Mouse (Mus musculus): ENCODE results near the gene Stap2. TPM values are rescaled to one million over a fixed set of nuclear protein-coding genes. Genes with fewer than 3 reads are reported as not detected.
A peak's percentile ranks its signal among the peaks of the same experiment; 100 is the strongest.

Gene Stap2
- polyA plus RNA-seq, 1 experiment from 2014 or later: 6.8 TPM

DNA sequence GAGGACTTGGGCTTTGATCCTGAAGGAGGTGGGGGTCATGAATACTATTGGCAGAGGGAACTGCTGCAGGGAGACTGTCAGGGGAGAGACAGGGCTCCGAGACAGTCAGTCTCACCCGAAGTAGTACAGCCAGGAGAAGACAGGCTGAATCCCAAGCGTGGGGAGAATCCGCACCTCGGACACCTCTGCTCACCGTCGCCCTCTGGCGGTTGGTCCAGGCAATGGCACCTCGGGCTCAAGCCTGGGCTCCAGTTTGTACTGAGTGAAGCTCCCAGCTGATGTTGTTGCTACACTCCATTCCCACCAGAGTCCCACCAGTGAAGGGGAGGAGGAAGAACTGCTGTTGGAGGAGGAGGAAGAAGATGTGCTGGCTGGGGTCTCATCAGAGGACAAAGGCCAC, 5.3 kb upstream of the Stap2 start:
- Histone ChIP-seq H3K36me3 (ENCODE audit: control insufficient read depth, insufficient read depth, low read length) (peaks cover 30% of the 10 kb centered on the region), H3K9ac (ENCODE audit: low read depth, low read length) (peak overlapping the region; percentile 94), H3K4me3 (ENCODE audit: low read length) (peak overlapping the region; percentile 94), H3K4me2 (ENCODE audit: low read length) (peak overlapping the region; percentile 100), H3K27me3 (replicated peaks; ENCODE audit: control insufficient read depth, insufficient read depth, low read length) (no peaks in the 10 kb centered on the region), H3K27ac (ENCODE audit: low read depth, low read length) (no peak overlapping the region), H3K4me1 (ENCODE audit: control insufficient read depth, insufficient read depth, low read depth, low read length) (peaks cover 25% of the 10 kb centered on the region), H3K9me3 (ENCODE audit: control insufficient read depth, low read length) (no peaks in the 10 kb centered on the region)
- no peak for ATAC-seq
- 4% methylated on average over 9 of the region's 9 CpGs for WGBS

DNA sequence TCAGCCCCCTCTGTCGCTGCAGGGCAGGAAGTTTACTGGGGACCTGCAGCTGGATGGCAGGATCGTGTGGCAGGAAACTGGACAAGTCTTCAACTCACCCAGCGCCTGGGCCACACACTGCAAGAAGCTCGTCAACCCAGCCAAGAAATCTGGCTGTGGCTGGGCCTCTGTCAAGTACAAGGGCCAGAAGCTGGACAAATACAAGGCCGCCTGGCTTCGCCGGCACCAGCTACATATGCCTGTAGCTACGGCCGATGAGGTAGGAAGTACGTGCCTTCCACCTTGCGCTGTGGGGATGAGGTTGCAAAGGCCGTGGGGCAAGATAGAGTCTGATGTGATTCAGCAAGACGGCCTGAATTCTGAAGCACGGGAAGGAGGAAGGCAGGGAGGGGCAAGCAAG, 4.9 kb upstream of the Stap2 start:
- peak overlapping the region; percentile 94 for H3K4me3 ChIP-seq (ENCODE audit: low read length)
- H3K4me2 ChIP-seq (ENCODE audit: low read length): peak overlapping the region; percentile 100
- no peak for ATAC-seq
- H3K4me1 ChIP-seq (ENCODE audit: control insufficient read depth, insufficient read depth, low read depth, low read length): peaks cover 25% of the 10 kb centered on the region
- H3K9me3 ChIP-seq (ENCODE audit: control insufficient read depth, low read length): no peaks in the 10 kb centered on the region
- H3K36me3 ChIP-seq (ENCODE audit: control insufficient read depth, insufficient read depth, low read length): peaks cover 25% of the 10 kb centered on the region
- H3K27ac ChIP-seq (ENCODE audit: low read depth, low read length): no peak overlapping the region
- H3K9ac ChIP-seq (ENCODE audit: low read depth, low read length): peak overlapping the region; percentile 94
- no peaks in the 10 kb centered on the region for H3K27me3 ChIP-seq (replicated peaks; ENCODE audit: control insufficient read depth, insufficient read depth, low read length)
- WGBS: 67% methylated on average over 14 of the region's 14 CpGs

DNA sequence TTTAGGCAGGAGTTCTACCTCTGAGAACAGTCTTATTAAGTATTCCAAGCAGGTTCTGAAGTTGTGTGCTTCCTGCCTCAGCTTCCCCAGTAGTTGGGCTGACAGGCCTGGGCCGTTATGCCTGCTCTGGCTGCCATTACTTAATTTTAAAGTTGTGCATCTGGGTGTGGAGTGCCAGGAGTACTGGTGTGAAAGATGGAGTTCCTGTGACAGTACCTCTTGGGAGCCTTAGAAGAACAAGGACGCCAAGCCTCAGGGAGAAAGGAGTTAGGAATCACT, 4.5 kb upstream of the Stap2 start:
- H3K4me2 ChIP-seq (ENCODE audit: low read length): peak overlapping the region; percentile 100
- no peaks in the 10 kb centered on the region for H3K27me3 ChIP-seq (replicated peaks; ENCODE audit: control insufficient read depth, insufficient read depth, low read length)
- peak overlapping the region; percentile 94 for H3K4me3 ChIP-seq (ENCODE audit: low read length)
- peak overlapping the region; percentile 98 for H3K27ac ChIP-seq (ENCODE audit: low read depth, low read length)
- peak overlapping the region; percentile 94 for H3K9ac ChIP-seq (ENCODE audit: low read depth, low read length)
- ATAC-seq: no peak
- H3K36me3 ChIP-seq (ENCODE audit: control insufficient read depth, insufficient read depth, low read length): peaks cover 22% of the 10 kb centered on the region
- H3K9me3 ChIP-seq (ENCODE audit: control insufficient read depth, low read length): no peaks in the 10 kb centered on the region
- WGBS: 35% methylated on average over 2 of the region's 2 CpGs
- H3K4me1 ChIP-seq (ENCODE audit: control insufficient read depth, insufficient read depth, low read depth, low read length): peaks cover 25% of the 10 kb centered on the region

DNA sequence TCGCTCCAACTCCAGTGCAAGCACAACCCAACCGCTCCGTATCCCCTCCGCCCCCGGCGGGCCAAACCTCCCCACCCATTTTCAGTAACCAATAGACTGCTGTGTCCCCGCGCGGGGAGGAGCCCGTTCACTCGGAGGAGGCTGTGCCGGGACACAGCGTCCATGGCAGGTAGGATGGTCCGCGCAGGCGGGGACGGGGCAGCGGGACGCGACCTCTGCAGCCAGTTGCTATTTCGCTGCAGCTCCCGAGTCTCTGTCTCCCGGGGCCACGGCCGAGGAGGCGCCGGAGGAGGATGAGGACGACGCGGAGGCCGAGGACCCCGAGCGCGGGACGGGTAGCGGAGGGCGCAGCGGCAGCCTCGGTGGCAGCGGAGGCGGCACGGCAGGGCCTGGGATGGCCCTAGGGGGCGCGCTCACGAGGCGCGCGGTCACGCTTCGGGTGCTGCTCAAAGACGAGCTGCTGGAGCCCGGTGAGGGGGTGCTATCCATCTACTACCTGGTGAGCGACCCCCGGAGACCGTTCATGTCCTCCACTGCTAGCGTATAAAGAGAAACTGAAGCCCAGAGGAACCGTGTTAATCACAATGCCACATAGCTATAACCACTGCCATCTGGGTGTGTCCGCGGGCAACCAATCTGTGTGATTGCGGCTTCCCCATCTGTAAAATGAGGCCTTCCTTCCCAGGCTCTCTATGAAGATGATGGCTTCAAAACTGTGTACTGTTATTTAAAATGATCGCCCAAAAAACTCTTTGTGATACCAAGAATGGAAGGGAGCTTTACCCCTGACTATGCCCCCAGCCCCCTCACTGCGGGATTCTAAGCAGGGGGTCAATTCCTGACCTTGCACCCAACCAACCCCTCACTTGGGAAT, 3.9 kb upstream of the Stap2 start:
- ATAC-seq: peak; percentile 89
- peak overlapping the region; percentile 94 for H3K4me3 ChIP-seq (ENCODE audit: low read length)
- H3K9ac ChIP-seq (ENCODE audit: low read depth, low read length): peak overlapping the region; percentile 94
- H3K9me3 ChIP-seq (ENCODE audit: control insufficient read depth, low read length): no peaks in the 10 kb centered on the region
- no peaks in the 10 kb centered on the region for H3K27me3 ChIP-seq (replicated peaks; ENCODE audit: control insufficient read depth, insufficient read depth, low read length)
- 1% methylated on average over 56 of the region's 62 CpGs for WGBS
- H3K36me3 ChIP-seq (ENCODE audit: control insufficient read depth, insufficient read depth, low read length): peaks cover 19% of the 10 kb centered on the region
- peak overlapping the region; percentile 98 for H3K27ac ChIP-seq (ENCODE audit: low read depth, low read length)
- H3K4me1 ChIP-seq (ENCODE audit: control insufficient read depth, insufficient read depth, low read depth, low read length): peaks cover 25% of the 10 kb centered on the region
- peak overlapping the region; percentile 100 for H3K4me2 ChIP-seq (ENCODE audit: low read length)

DNA sequence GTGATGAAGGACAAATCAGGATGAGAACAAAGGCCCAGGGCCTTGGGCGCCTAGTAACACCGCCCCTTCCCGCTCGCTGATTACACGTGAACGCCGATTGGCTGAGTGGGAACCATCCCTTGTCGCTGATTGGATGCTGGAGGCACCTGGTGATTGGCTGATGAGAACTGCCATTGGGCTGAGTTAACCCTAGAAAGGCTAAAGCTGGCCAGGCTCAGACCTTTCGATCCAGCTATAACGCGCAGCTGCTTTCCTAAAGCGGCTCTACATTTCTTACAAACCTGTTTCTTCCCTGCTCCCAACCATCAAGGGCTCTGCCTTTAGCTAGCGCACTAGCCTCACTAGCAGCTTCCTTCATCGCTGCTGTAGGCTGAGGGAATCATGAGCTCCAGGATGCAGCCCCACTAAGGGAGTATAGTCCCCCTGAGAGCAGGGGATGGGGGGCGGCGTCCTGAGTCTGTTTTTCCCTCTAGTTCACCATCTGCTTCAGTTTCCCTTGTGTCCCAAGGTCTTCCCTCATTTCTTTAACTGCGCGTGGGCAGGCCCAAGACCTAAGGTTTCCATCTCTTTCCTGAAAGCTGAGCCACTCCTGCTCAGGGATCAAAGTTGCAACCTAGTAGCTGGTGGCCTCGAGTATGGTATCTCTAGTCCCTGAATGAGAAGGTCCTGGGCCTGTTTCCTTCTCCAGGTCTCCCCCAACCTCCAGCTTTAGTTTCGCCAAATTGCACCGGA, 3.1 kb upstream of the Stap2 start:
- under 1% methylated on average over 21 of the region's 21 CpGs for WGBS

DNA sequence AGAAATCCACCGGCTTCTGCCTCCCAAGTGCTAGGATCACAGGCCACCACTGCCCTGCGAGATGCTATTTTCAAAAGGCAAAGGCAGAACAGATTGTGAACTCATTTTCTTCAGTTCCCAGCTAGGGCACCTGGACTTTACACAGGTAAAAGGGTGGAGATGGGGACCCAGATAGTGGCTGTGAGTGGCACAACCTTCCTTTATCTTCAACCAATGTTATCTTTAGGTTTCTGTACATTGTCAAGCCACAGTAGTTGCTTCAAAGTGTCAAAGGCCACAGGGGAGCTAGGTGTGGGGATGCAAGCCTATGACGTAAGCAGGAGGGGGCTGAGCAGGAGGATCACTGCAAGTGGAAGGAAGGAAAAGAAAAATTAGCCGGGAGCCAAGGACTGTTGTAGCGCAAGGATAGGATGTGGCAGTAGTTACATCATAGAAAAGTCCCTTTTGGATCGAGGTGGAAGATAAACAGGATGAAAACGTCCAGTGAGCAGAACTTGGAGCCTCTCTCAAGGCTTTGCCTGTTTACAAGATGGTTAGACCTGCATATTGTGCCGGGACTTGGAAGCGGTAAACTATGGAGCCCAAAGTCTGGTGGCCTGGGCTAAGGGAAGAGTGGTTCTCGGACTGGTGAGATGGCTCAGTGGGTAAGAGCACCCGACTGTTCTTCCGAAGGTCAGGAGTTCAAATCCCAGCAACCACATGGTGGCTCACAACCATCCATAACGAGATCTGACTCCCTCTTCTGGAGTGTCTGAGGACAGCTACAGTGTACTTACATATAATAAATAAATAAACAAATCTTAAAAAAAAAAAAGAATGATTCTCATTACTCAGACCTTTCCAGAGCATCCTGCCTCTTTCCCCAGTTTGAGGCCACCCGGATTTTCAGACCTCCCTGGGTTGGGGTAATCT, 2.3 kb upstream of the Stap2 start:
- WGBS: 35% methylated on average over 13 of the region's 14 CpGs
- Histone ChIP-seq H3K36me3 (ENCODE audit: control insufficient read depth, insufficient read depth, low read length) (peaks cover 12% of the 10 kb centered on the region), H3K27me3 (replicated peaks; ENCODE audit: control insufficient read depth, insufficient read depth, low read length) (no peaks in the 10 kb centered on the region), H3K9ac (ENCODE audit: low read depth, low read length) (peak overlapping the region; percentile 47; the same call in 1 of the 2 replicates), H3K27ac (ENCODE audit: low read depth, low read length) (peak overlapping the region; percentile 98), H3K4me3 (ENCODE audit: low read length) (peak overlapping the region; percentile 94), H3K4me1 (ENCODE audit: control insufficient read depth, insufficient read depth, low read depth, low read length) (peaks cover 25% of the 10 kb centered on the region), H3K9me3 (ENCODE audit: control insufficient read depth, low read length) (no peaks in the 10 kb centered on the region), H3K4me2 (ENCODE audit: low read length) (peak overlapping the region; percentile 100)
- ATAC-seq: peak; percentile 32; the same call in 1 of the 2 replicates

More for the DNA sequence above, 3.1 kb upstream of the Stap2 start:
- peak; percentile 94 for ATAC-seq
- Histone ChIP-seq H3K9ac (ENCODE audit: low read depth, low read length) (peak overlapping the region; percentile 94), H3K4me2 (ENCODE audit: low read length) (peak overlapping the region; percentile 100), H3K4me3 (ENCODE audit: low read length) (peak overlapping the region; percentile 94), H3K36me3 (ENCODE audit: control insufficient read depth, insufficient read depth, low read length) (peaks cover 18% of the 10 kb centered on the region), H3K9me3 (ENCODE audit: control insufficient read depth, low read length) (no peaks in the 10 kb centered on the region), H3K27ac (ENCODE audit: low read depth, low read length) (peak overlapping the region; percentile 98), H3K27me3 (replicated peaks; ENCODE audit: control insufficient read depth, insufficient read depth, low read length) (no peaks in the 10 kb centered on the region), H3K4me1 (ENCODE audit: control insufficient read depth, insufficient read depth, low read depth, low read length) (peaks cover 25% of the 10 kb centered on the region)

DNA sequence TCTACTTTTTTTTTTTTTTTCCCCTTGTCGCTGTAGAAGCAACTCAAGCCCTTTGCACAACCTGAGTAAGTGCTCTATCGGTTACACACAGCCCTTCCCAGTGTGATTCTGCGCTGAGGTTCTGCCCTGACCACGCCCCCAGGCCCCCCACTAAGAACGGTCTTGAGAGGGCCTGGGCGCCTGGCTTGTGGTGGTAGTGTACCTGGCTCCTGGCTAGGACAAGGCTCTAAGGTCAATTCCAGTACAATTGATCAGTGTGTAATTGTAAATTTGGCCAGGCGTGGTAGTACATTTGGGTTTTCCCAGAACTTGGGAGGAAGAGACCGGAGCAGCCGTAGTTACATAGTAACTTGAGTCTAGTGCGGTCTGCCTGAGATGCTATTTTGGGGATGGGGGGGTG, 1.6 kb upstream of the Stap2 start:
- Histone ChIP-seq H3K27ac (ENCODE audit: low read depth, low read length) (no peak overlapping the region; the same call in 1 of the 2 replicates), H3K9me3 (ENCODE audit: control insufficient read depth, low read length) (no peaks in the 10 kb centered on the region), H3K9ac (ENCODE audit: low read depth, low read length) (no peak overlapping the region), H3K36me3 (ENCODE audit: control insufficient read depth, insufficient read depth, low read length) (peaks cover 6% of the 10 kb centered on the region), H3K4me3 (ENCODE audit: low read length) (no peak overlapping the region), H3K4me2 (ENCODE audit: low read length) (no peak overlapping the region), H3K27me3 (replicated peaks; ENCODE audit: control insufficient read depth, insufficient read depth, low read length) (no peaks in the 10 kb centered on the region), H3K4me1 (ENCODE audit: control insufficient read depth, insufficient read depth, low read depth, low read length) (peaks cover 25% of the 10 kb centered on the region)
- 49% methylated on average over 10 of the region's 10 CpGs for WGBS
- ATAC-seq: no peak

DNA sequence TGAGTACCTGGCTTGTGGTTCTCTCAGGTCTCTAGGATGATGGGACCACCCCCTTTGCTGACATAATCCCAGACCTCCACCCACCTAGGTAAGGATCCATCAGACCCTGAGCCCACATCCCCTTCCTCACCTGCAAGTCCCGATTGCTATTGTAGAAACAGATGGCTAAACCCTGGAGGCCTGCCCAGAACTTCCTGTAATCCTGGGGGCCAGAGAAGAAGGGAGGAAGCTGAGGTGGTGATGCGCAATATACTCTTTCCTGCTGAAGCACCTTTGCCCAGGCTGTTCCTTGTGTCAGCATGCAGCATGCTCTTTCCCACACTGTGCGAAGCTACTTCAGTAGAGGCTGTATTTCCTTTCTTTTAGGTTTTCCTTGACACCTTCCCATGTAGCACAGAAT, 2.4 kb downstream of the Stap2 start:
- no peak overlapping the region for H3K4me2 ChIP-seq (ENCODE audit: low read length)
- no peaks in the 10 kb centered on the region for H3K9me3 ChIP-seq (ENCODE audit: control insufficient read depth, low read length)
- no peak overlapping the region for H3K27ac ChIP-seq (ENCODE audit: low read depth, low read length)
- no peak for ATAC-seq
- H3K4me3 ChIP-seq (ENCODE audit: low read length): no peak overlapping the region
- no peak overlapping the region for H3K9ac ChIP-seq (ENCODE audit: low read depth, low read length)
- 76% methylated on average over 3 of the region's 3 CpGs for WGBS
- peaks cover 9% of the 10 kb centered on the region for H3K27me3 ChIP-seq (replicated peaks; ENCODE audit: control insufficient read depth, insufficient read depth, low read length)
- H3K4me1 ChIP-seq (ENCODE audit: control insufficient read depth, insufficient read depth, low read depth, low read length): peaks cover 5% of the 10 kb centered on the region
- no peaks in the 10 kb centered on the region for H3K36me3 ChIP-seq (ENCODE audit: control insufficient read depth, insufficient read depth, low read length)

All from hindbrain, embryonic 16.5 days (tissue).